Mouse (Mus musculus) adipocyte (in vitro differentiated cells): ENCODE data around the gene Adm.
"Not testable (repeated sequence)": the region's sequence is repeated elsewhere in the genome, so short reads cannot be mapped to it uniquely, and the experiment has no call there.

Experiments
- DNase-seq: peaks from one replicate; pipeline ENCODE4 v3.0.0-alpha.2; 2016; ENCODE audit warnings: low spot score

The Adm gene

GRCm38 (mm10) chr7:110627486-110628272 lies at the start of gene Adm:
Adm (plus strand) TSS chr7:110627661.
- DNase-seq: no peak

GRCm38 (mm10) chr7:110583705-110584104 lies 43.8 kb upstream of the Adm start:
- no peak for DNase-seq

- no peak for DNase-seq
These were observed 43.3 kb upstream of the Adm start for GRCm38 (mm10) chr7:110584159-110584558.

- DNase-seq: peak; percentile 40
These were observed 42.2 kb upstream of the Adm start for GRCm38 (mm10) chr7:110585250-110585649.

- no peak for DNase-seq
These were observed 39.7 kb upstream of the Adm start for GRCm38 (mm10) chr7:110587721-110588120.

DNA sequence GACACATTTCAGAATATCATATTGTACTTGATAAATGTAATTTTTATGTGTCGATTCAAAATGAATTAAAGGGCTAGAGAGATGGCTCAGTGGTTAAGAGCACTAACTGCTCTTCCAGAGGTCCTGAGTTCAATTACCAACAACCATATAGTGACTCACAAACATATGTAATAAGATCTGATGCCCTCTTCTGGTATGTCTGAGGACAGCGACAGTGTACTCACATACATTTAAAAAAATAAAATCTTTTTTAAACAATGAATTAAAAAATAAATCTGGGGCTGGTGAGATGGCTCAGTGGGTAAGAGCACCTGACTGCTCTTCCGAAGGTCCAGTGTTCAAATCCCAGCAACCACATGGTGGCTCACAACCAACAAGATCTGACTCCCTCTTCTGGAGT lies 33.5 kb upstream of the Adm start:
- DNase-seq: not testable (repeated sequence)

DNA sequence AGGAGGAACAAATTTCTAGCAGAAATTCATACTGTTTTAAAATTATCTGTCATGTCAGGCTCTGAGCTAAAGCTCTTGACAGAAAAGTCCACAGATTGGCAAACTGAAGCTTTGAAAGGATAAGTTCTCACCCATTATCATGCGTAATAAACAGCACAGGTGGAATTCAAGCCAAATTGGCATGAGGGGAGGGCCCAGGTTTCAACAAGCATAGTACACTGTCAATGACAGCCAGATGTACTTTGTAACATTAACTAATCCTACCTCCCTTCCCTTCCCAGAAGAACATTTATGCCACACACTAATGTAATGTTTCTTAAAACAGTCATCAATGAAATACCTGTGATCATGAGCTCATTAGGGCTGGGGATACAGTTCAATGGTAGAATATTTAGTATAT lies 30.3 kb upstream of the Adm start:
- no peak for DNase-seq

DNA sequence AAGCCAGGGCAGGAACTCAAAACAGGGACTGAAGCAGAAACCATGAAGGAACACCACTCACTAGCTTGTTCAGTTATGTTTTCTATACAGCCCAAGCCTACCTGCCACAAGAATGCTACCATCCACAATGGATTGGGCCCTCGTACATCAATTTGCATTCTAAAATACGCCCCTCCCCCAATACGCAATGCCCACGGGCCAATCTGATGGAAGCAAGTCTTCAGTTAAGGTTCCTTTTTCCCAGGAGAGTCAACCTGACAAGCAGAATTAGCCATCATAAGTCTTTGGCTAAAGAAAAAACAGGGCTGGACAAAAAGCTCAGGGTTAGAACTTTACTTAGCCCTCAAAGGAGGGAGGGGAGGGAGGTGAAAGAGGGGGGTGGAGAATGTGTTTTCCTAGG lies 22.0 kb upstream of the Adm start:
- DNase-seq: no peak

GRCm38 (mm10) chr7:110606906-110607305 lies 20.6 kb upstream of the Adm start:
- DNase-seq: no peak

DNA sequence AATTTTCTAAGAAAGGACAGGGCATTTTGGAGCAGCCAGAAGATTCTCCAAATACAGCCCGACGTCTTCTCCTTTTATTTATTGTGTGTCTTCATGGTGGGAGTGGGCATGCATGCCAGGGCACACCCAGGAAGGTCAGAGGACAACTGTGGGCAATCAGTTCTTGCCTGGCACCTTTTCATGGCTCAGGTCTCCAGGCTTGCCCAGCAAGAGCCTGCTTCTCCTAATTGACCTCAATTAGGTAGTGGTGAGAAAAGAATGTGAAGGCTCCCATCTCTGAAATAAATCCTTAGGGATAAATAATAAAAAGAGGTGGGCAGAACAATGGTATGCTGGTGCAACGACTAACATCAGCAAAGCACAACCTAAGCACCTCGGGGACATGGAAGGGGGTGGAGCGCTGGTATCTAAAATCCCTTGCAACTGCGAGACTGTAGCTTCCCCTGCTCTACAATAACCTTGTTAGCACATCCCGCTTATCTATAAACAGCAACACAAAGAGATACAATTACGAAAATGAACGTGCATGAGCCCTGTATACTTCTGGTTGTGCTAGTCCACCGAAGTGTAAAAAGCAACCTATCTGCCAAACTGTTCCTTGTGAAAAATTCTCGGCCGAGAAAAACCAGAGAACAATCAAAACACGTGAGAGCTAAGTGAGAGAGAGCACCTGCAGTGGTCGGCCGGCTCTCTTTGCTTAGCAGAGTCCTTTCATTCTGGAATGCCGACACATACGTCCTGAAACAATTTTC lies 13.9 kb upstream of the Adm start:
- DNase-seq: no peak

DNA sequence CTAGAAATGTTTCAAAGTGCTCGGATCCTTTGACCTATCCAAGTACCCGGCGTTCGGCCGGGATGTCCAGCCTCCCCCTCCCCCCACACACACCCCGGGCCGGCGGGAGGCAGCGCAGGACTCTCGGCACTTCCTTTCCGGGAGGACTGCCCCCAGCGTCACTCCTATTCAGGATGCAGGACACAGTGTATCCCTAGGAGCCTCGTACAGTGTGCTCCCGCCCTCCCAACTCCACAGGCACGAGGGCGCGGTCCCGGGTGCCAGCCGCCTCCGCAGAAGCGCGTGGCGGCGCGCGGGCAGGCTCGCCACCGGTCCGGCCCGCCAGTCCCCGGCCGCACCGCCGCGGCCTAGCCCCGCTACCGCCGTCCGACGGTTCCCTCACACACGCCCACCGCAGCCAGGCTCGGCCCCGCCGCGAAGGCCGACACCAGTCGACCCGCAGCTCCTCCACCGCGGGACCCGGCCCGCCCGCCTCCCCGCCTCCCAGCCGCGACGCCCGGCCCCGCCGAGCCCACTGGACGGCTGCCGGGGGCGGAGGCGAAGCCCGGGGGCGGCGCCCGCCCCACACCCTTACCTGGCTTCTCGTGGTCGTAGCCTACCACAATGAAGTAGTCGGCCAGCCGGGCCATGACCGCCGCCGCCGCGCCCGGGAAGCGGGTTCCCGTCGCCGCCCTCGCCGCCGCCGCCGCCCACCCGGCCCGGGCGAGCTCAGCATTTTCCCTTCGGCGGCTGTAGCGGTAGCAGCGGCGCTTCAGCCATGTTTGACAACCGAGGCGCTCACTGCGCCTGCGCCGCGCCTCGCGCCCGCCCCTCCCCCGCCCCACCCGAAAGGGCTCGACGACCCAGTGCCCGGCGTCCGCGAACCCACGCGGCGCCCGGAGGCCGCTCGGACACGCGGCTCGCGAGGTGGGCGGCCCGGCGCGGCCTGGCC lies 13.1 kb upstream of the Adm start, which contains the start of gene Sbf2:
Gene Sbf2 (minus strand): TSS at position 790 of the 931 bp plus-strand sequence.
- DNase-seq: peak; percentile 80

- DNase-seq: peak; percentile 56
These were observed 12.3 kb upstream of the Adm start for GRCm38 (mm10) chr7:110615151-110615631.

DNA sequence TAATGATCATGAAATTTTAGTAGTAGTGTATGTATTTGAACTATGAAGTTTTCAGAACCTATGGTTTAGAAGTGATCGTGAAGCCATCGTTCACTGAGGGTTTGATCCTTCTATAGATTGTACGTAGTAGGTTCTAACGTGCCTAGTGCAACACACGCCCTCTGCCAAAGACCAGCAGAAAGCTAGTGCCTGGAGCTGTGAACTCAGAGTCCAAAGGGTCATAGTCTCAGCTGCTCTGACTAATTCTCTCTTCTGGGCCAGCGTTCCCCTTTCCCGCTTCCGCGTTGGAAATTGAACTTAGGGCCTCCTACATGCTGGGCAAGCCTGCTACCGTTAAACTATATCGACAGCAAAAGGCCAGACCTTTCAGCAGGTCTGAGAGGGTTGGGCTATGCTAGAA lies 11.7 kb upstream of the Adm start:
- no peak for DNase-seq

DNA sequence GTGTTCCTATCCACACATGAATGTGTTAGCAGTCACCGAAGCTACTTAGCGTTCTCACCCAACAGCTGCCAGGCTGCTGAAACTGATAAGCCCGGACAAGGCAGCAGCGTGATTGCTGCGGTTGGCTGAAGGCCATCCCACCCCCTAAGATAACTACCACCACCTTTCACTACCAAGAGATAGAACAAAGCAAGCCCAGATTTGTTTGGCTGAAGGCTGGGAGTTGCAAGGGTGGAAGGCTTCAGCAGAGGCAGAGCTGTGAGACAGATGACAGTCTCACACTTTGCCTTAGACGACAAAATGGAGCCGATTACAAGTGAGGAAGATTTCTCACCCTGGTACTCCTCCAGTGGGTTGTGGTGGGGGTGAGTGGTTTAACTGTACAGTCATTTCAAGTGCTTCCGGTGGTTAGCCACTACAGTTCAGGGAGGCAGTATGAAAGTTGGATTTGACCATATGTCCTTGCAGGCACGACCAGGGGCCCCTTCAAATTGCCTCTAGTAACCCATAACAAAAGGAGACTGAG lies 8.3 kb upstream of the Adm start:
- no peak for DNase-seq

DNA sequence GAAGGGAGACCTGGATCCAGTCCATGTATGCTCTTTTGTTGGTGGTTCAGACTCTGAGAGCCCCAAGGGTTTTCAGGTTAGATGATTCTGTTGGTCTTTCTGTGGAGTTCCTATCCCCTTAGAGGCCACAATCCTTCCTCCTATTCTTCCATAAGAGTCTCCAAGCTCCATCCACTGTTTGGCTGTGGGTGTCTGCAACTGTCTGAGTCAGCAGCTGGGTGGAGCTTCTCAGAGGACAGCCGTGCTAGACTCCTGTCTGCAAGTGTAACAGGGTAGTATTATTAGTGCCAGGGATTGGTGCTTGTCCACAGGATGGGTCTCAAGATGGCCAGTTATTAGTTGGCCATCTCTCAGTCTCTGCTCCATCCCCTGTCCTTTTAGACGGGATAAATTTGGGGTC lies 3.4 kb upstream of the Adm start:
- no peak for DNase-seq

- no peak for DNase-seq
These were observed 2.5 kb upstream of the Adm start for GRCm38 (mm10) chr7:110624961-110625360.

GRCm38 (mm10) chr7:110625489-110625888 lies 2.0 kb upstream of the Adm start:
- DNase-seq: no peak

DNA sequence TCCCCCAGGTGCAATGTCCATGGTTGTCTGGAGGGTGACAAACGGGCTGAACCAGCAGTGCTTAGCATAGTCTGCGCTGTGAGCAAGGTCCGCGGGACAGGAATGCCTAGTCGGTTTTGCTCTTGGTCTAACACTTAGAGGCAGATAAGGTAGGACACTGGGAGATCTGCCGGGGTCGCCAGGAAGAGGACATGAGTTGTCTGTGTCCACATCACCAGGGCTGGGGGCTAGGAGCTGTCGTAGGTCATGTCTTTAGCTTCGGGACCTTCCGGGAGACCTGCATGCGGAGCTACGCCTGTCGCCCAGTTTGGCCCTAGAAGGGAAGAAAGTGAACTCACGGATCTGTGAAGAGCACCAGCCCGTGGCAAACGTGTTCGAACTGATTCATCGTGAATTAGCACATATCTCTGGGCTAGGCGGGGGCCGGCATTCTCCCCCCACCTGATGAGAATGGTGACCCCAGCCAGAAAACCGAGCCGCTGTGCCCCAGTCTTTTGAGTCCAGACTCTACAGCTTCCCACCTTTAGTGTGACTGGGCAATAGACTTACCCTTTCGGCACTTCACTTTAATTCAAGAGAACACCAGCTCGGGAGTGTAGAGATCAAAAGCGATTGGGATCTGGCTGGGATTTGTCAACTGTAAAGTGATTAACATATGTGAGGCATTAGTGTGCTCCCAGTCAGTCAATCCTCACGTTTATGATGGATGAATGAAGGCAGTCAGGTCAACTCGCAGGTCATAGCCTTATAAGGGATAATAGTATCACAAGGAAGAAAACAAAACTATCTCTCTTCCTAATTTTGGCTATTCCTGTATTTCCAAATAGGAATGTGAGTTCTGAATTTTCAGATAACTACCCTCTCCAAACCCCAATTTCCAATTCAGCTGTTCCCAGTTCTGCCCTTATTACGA lies 1.0 kb upstream of the Adm start:
- DNase-seq: no peak

GRCm38 (mm10) chr7:110627099-110627482 lies 370 bp upstream of the Adm start:
- DNase-seq: no peak

- no peak for DNase-seq
These were observed 776 bp downstream of the Adm start for GRCm38 (mm10) chr7:110628273-110628600.
